Mouse (Mus musculus): ENCODE data around the gene Ppp1r2. TPM values are rescaled to one million over a fixed set of nuclear protein-coding genes. Genes with fewer than 3 reads are reported as not detected.

Ppp1r2 gene
- polyA plus RNA-seq, 1 experiment = 89.0 TPM

DNA sequence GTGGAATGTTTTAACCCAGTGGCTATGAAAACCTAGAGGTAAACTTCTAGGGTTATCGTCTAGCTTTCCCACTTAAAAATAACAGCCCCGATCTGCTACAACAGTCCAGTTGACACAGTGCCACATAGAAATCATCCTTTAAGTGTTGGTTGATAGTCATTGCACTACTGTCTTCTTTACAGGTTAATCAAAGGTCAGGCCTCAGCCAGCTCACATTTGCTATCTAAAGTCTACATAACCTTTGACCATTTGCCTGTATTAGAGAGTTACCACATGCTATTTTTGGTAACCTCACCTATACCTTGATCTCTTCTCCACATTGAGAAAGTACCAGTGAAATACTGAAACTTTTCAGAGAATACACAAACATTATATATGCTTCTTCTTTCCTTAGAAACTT lies 73.4 kb downstream of the Ppp1r2 start:
- no peak for DNase-seq
- peaks cover 6% of the 10 kb centered on the region for H3K4me1 ChIP-seq (ENCODE audit: control insufficient read depth, insufficient read depth, low read length)
- 53% methylated on average over 2 of the region's 2 CpGs for WGBS
- H3K4me3 ChIP-seq (replicated peaks; ENCODE audit: extremely low read depth, low read depth, low read length) = no peak overlapping the region
- no peak for TF ChIP-seq CTCF (IDR thresholded peaks at IDR 0.05; ENCODE audit: insufficient read depth, low read length)
- TF ChIP-seq POLR2A (IDR thresholded peaks at IDR 0.05; ENCODE audit: borderline replicate concordance, extremely low read depth, low read depth, low read length) = no peak

Other genes starting within 250 kb of the Ppp1r2 start
- gene Xxylt1, start 193.8 kb downstream of the Ppp1r2 start, polyA plus RNA-seq (2012; rRNA removed) = 15.8 and 21.9 TPM in 2 replicates
- 18.6 and 21.8 TPM in 2 replicates for gene Acap2, start 74.0 kb downstream of the Ppp1r2 start, polyA plus RNA-seq (2012; rRNA removed)
- gene Apod, start 39.5 kb upstream of the Ppp1r2 start, polyA plus RNA-seq (2012; rRNA removed) = 2.9 and 5.1 TPM in 2 replicates
- 5.7 and 10.2 TPM in 2 replicates for gene Bdh1, start 147.0 kb upstream of the Ppp1r2 start, polyA plus RNA-seq (2012; rRNA removed)

Data from lung, adult 2 months (tissue).